Mouse (Mus musculus) regulatory T cell (primary cell): ENCODE data around the gene Zc3hc1.

Experiments used
- in situ Hi-C: fragments of 300-600 bp; cut with MboI, MseI; formaldehyde crosslinking; loops from one replicate; pipeline ENCODE4 v1.15.1; 2025; ENCODE audit warnings: high pct_unique_total_duplicates

Zc3hc1 gene

DNA sequence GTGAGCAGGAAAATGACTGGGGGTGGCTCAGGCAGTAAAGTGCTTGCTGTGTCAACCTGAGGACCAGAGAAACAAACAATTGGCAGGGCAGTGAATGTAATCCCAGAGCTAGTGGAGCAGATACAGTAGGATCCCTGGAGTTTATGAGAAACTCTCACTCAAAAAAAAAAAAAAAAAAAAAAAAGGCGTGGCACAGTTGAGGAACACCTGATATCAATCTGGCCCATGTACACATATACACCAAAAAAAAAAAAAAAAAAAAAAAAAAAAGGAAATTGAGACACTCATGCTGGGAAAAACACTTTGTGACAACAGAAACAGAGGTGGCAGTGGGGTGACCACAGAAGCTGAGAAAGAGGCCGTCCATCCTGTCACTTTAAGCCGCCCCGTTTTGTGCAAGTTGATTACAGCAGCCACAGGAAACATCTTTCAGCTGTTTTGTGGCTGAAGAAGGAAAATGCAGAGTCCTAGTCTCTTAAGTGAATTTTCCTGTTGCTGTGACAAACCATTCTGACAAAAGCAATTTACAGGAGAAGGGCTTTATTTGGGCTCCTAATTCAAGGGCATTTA is 64.8 kb downstream of the Zc3hc1 start:
- in situ Hi-C loops, result no loop called here

DNA sequence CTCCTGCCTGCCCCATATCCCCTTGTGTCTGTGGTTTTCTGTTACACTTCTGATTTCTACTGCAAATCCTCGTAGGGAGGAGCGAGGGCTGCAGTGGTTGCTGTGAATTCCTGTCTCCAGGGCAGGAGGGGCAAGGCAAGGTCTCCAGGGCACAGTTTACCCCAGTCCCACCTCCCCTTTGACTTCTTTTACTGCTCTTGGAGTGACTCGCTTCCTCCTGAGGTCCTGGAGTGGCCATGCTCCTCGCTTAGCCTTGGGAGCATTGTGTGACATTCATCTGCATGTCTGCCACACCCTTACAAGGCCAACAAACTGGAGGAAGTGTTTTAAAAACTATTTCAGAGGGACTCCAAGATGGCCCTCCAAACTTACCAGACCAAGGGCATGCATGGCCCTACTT is 69.8 kb downstream of the Zc3hc1 start:
- in situ Hi-C loops, result no loop called here

DNA sequence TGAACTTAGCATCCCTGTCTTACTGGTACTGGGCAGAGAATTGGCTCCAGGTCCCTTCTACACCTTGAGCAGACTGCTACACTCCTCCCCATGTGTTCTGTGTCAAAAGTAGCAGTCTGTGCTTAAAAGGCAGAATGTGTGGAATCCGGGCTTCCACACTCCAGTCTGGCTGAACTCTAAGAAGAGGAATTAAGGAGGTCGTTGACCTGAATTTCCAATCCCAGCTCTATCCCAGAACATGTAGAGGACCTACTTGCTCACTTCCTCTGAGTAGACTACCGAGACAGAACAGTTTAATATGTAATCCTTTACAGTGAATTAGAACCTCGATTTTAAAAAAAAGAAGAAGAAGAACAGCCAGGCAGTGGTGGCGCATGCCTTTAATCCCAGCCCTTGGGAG is 71.6 kb downstream of the Zc3hc1 start:
- in situ Hi-C loops, result no loop called here
